Mouse (Mus musculus) megakaryocyte-erythroid progenitor cell, adult 5-6 weeks (primary cell): ENCODE data around the gene Gpr160. TPM values are rescaled to one million over a fixed set of nuclear protein-coding genes. Genes with fewer than 3 reads are reported as not detected.

Experiments used
- ATAC-seq: replicated peaks from 2 replicates; pipeline ENCODE4 v1.8.0; 2016; ENCODE audit warnings: mild to moderate bottlenecking, inconsistent platforms; ENCODE audit not compliant: severe bottlenecking, poor library complexity, low FRiP score, low TSS enrichment
- total RNA-seq, 2 experiments: library from RNA; stranded (forward) in 1 of 2; stranded (reverse) in 1 of 2; fragments of 200-1000, 215-1000 nt in 1 of 2; fragments of >200 nt in 1 of 2; fragmentation: Nextera tagmentation in 1 of 2; gene quantifications; 2 replicates each; pipeline ENCODE4 v1.2.3; 2014 to 2017

Gpr160 gene
- total RNA-seq, 2 experiments from 2014 or later, result 0.47 TPM; not detected in 1

GRCm38 (mm10) chr3:30889014-30889413 is 33.3 kb downstream of the Gpr160 start:
- ATAC-seq, result no peak

- no peak for ATAC-seq
These were observed 41.0 kb downstream of the Gpr160 start for GRCm38 (mm10) chr3:30896721-30897120.

GRCm38 (mm10) chr3:30899407-30899806 is 43.7 kb downstream of the Gpr160 start:
- ATAC-seq, result no peak

GRCm38 (mm10) chr3:30904658-30905057 is 48.9 kb downstream of the Gpr160 start:
- no peak for ATAC-seq

GRCm38 (mm10) chr3:30917160-30917559 is 61.4 kb downstream of the Gpr160 start:
- ATAC-seq, result no peak

DNA sequence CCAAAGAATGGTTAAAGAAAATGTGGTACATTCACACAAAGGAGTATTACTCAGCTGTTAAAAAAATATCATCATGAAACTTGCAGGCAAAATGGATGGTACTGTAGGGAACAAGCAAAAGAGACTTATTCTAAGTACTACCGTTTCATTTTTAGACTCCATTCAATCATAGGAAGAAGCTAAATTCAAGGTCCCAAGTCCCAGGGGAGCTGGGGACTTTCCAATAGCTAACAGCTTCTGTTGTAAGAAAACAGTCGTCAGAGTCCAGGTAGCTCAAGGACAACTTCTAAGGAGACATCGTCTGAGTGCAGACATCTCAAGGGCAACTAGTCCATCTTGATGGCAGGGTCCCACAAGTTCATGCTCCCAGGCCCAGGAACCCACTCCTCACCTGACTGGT is 71.9 kb downstream of the Gpr160 start:
- ATAC-seq, result no peak

DNA sequence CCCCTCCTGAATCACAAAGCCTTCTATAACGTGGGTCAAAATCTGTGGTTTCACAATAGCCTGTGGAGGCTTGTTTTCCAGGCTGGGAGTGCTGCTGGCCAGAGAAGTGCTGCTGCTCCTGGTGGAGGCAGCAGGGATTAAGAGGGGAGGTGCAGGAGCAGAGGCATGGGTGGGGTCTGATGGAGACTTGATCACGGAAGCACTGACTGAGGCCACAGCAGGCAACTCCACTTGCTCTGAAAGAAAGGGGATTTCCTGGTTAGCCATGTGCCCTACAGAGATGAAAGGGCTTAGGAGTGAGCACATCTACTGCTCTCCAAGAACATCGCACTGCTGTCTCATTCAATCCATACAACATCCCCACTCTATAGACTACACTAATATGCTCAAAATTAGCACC is 74.1 kb downstream of the Gpr160 start:
- ATAC-seq, result no peak

DNA sequence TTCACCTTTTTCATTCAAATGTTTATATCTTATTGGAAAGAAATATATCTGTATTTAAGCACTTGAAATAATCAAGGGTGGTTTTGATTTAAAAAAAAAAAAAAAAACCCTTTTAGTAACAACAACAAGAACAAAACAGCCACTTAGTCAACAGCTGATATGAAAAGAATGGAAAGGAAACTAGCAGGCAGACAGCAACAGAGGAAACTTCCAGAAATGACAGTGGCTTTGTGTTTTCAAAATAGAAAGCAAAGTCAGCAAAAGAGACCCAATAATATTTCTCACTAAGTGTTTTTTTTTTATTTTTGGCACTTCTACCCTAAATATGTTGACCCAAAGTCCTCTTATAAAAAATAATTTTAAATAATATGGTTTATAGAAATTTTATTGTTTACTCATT is 78.6 kb downstream of the Gpr160 start:
- ATAC-seq, result no peak

Other genes with a start within 250 kb of the Gpr160 start
- gene Lrriq4, start 211.4 kb upstream of the Gpr160 start, total RNA-seq (2014; fragmentation: Nextera tagmentation), result not detected in 2 replicates
- not detected in 2 replicates for gene Lrriq4, start 211.4 kb upstream of the Gpr160 start, total RNA-seq (2017)
- gene Lrrc34, start 208.1 kb upstream of the Gpr160 start, total RNA-seq (2014; fragmentation: Nextera tagmentation), result not detected in 2 replicates
- gene Lrrc34, start 208.1 kb upstream of the Gpr160 start, total RNA-seq (2017), result not detected in 2 replicates
- not detected in 2 replicates for gene Lrrc31, start 156.1 kb upstream of the Gpr160 start, total RNA-seq (2014; fragmentation: Nextera tagmentation)
- not detected in 2 replicates for gene Lrrc31, start 156.1 kb upstream of the Gpr160 start, total RNA-seq (2017)
- gene Samd7, start 109.7 kb upstream of the Gpr160 start, total RNA-seq (2014; fragmentation: Nextera tagmentation), result not detected in 2 replicates
- not detected in 2 replicates for gene Samd7, start 109.7 kb upstream of the Gpr160 start, total RNA-seq (2017)
- 47.4 and 51.2 TPM in 2 replicates for gene Sec62, start 63.1 kb upstream of the Gpr160 start, total RNA-seq (2014; fragmentation: Nextera tagmentation)
- gene Sec62, start 63.1 kb upstream of the Gpr160 start, total RNA-seq (2017), result 72.7 and 101 TPM in 2 replicates
- 30.5 and 33.7 TPM in 2 replicates for gene Phc3, start 113.5 kb downstream of the Gpr160 start, total RNA-seq (2014; fragmentation: Nextera tagmentation)
- gene Phc3, start 113.5 kb downstream of the Gpr160 start, total RNA-seq (2017), result 12.8 and 22.3 TPM in 2 replicates
- gene Prkci, start 139.8 kb downstream of the Gpr160 start, total RNA-seq (2014; fragmentation: Nextera tagmentation), result 8.6 and 17.0 TPM in 2 replicates
- gene Prkci, start 139.8 kb downstream of the Gpr160 start, total RNA-seq (2017), result 5.7 and 6.8 TPM in 2 replicates
- 5.3 and 6.1 TPM in 2 replicates for gene Skil, start 239.1 kb downstream of the Gpr160 start, total RNA-seq (2014; fragmentation: Nextera tagmentation)
- gene Skil, start 239.1 kb downstream of the Gpr160 start, total RNA-seq (2017), result 24.1 and 26.9 TPM in 2 replicates